Mouse (Mus musculus): ENCODE data around the gene Ube2g2. TPM values are rescaled to one million over a fixed set of nuclear protein-coding genes. Genes with fewer than 3 reads are reported as not detected.

Gene Ube2g2
- 76.7 and 78.1 TPM in 2 replicates for polyA plus RNA-seq (2014; fragmentation: Nextera tagmentation; extraction: Ambion mirVana)

- peak within 1 kb of the TSS; percentile 58 for H3K27ac ChIP-seq (ENCODE audit: low read depth, low read length)
- H3K9ac ChIP-seq (ENCODE audit: low read length), result peak within 1 kb of the TSS; percentile 95
- peak within 1 kb of the TSS; percentile 70 for H3K4me2 ChIP-seq (ENCODE audit: low read depth, low read length, severe bottlenecking)
- peak within 1 kb of the TSS; percentile 97 for H3K4me3 ChIP-seq (ENCODE audit: low read depth, low read length)
- no peaks in the 10 kb centered on the region; the same call in 1 of the 2 replicates for H3K36me3 ChIP-seq (ENCODE audit: control insufficient read depth, insufficient read depth, low read length)
- no peaks in the 10 kb centered on the region for H3K9me3 ChIP-seq (ENCODE audit: control insufficient read depth, low read length)
- WGBS, result under 1% methylated on average over 88 of the region's 96 CpGs
- peaks cover 10% of the 10 kb centered on the region; the same call in 1 of the 2 replicates for H3K4me1 ChIP-seq (replicated peaks; ENCODE audit: control insufficient read depth, insufficient read depth, low read length)
- ATAC-seq (replicated peaks; ENCODE audit: low FRiP score), result peak; percentile 93
- H3K27me3 ChIP-seq (ENCODE audit: control insufficient read depth, insufficient read depth, low read length), result no peaks in the 10 kb centered on the region
- DNase-seq (ENCODE audit: low spot score), result peak; percentile 94
Measured at GRCm38 (mm10) chr10:77622055-77622988, at the start of gene Ube2g2. Ube2g2 (plus strand) TSS chr10:77622275.

- Histone ChIP-seq H3K4me2 (ENCODE audit: low read depth, low read length, severe bottlenecking) (no peak overlapping the region), H3K27me3 (ENCODE audit: control insufficient read depth, insufficient read depth, low read length) (no peaks in the 10 kb centered on the region), H3K27ac (ENCODE audit: low read depth, low read length) (no peak overlapping the region), H3K4me1 (replicated peaks; ENCODE audit: control insufficient read depth, insufficient read depth, low read length) (no peaks in the 10 kb centered on the region), H3K36me3 (ENCODE audit: control insufficient read depth, insufficient read depth, low read length) (no peaks in the 10 kb centered on the region), H3K9me3 (ENCODE audit: control insufficient read depth, low read length) (no peaks in the 10 kb centered on the region), H3K4me3 (ENCODE audit: low read depth, low read length) (no peak overlapping the region), H3K9ac (ENCODE audit: low read length) (no peak overlapping the region)
- 84% methylated on average over 1 of the region's 1 CpGs for WGBS
- DNase-seq (ENCODE audit: low spot score) (no peak), ATAC-seq (replicated peaks; ENCODE audit: low FRiP score) (no peak)
Measured at GRCm38 (mm10) chr10:77573162-77573561, 48.9 kb upstream of the Ube2g2 start.

- H3K9me3 ChIP-seq (ENCODE audit: control insufficient read depth, low read length), result no peaks in the 10 kb centered on the region
- ATAC-seq (replicated peaks; ENCODE audit: low FRiP score), result no peak
- H3K36me3 ChIP-seq (ENCODE audit: control insufficient read depth, insufficient read depth, low read length), result no peaks in the 10 kb centered on the region
- H3K27me3 ChIP-seq (ENCODE audit: control insufficient read depth, insufficient read depth, low read length), result no peaks in the 10 kb centered on the region
- H3K4me3 ChIP-seq (ENCODE audit: low read depth, low read length), result no peak overlapping the region
- H3K9ac ChIP-seq (ENCODE audit: low read length), result no peak overlapping the region
- 64% methylated on average over 10 of the region's 10 CpGs for WGBS
- no peak for DNase-seq (ENCODE audit: low spot score)
- H3K4me2 ChIP-seq (ENCODE audit: low read depth, low read length, severe bottlenecking), result no peak overlapping the region
- H3K27ac ChIP-seq (ENCODE audit: low read depth, low read length), result no peak overlapping the region
- peaks cover 6% of the 10 kb centered on the region for H3K4me1 ChIP-seq (replicated peaks; ENCODE audit: control insufficient read depth, insufficient read depth, low read length)
Measured at GRCm38 (mm10) chr10:77580027-77580920, 41.8 kb upstream of the Ube2g2 start.

GRCm38 (mm10) chr10:77581023-77581407 lies 41.1 kb upstream of the Ube2g2 start:
- WGBS, result 13% methylated on average over 8 of the region's 8 CpGs
- peak overlapping the region; percentile 80 for H3K4me2 ChIP-seq (ENCODE audit: low read depth, low read length, severe bottlenecking)

GRCm38 (mm10) chr10:77581408-77582284 lies 40.4 kb upstream of the Ube2g2 start, which contains the start of gene Pttg1ip:
Pttg1ip (plus strand) TSS chr10:77581720.
- no peaks in the 10 kb centered on the region for H3K36me3 ChIP-seq (ENCODE audit: control insufficient read depth, insufficient read depth, low read length)
- H3K27me3 ChIP-seq (ENCODE audit: control insufficient read depth, insufficient read depth, low read length), result no peaks in the 10 kb centered on the region
- H3K4me3 ChIP-seq (ENCODE audit: low read depth, low read length), result peak within 1 kb of the TSS; percentile 75
- peak within 1 kb of the TSS; percentile 77 for H3K27ac ChIP-seq (ENCODE audit: low read depth, low read length)
- DNase-seq (ENCODE audit: low spot score) (peak; percentile 97), ATAC-seq (replicated peaks; ENCODE audit: low FRiP score) (peak; percentile 98)
- H3K4me2 ChIP-seq (ENCODE audit: low read depth, low read length, severe bottlenecking), result peak within 1 kb of the TSS; percentile 80
- H3K9ac ChIP-seq (ENCODE audit: low read length), result peak within 1 kb of the TSS; percentile 71
- no peaks in the 10 kb centered on the region for H3K9me3 ChIP-seq (ENCODE audit: control insufficient read depth, low read length)
- under 1% methylated on average over 64 of the region's 64 CpGs for WGBS
- H3K4me1 ChIP-seq (replicated peaks; ENCODE audit: control insufficient read depth, insufficient read depth, low read length), result peaks cover 6% of the 10 kb centered on the region

More at GRCm38 (mm10) chr10:77581023-77581407, 41.1 kb upstream of the Ube2g2 start:
- H3K4me1 ChIP-seq (replicated peaks; ENCODE audit: control insufficient read depth, insufficient read depth, low read length), result peaks cover 6% of the 10 kb centered on the region
- H3K36me3 ChIP-seq (ENCODE audit: control insufficient read depth, insufficient read depth, low read length), result no peaks in the 10 kb centered on the region
- peak overlapping the region; percentile 75 for H3K4me3 ChIP-seq (ENCODE audit: low read depth, low read length)
- no peak for DNase-seq (ENCODE audit: low spot score)
- H3K9me3 ChIP-seq (ENCODE audit: control insufficient read depth, low read length), result no peaks in the 10 kb centered on the region
- H3K27ac ChIP-seq (ENCODE audit: low read depth, low read length), result no peak overlapping the region
- peak overlapping the region; percentile 71 for H3K9ac ChIP-seq (ENCODE audit: low read length)
- peak; percentile 19 for ATAC-seq (replicated peaks; ENCODE audit: low FRiP score)
- H3K27me3 ChIP-seq (ENCODE audit: control insufficient read depth, insufficient read depth, low read length), result no peaks in the 10 kb centered on the region

GRCm38 (mm10) chr10:77582285-77582618 lies 39.8 kb upstream of the Ube2g2 start:
- 10% methylated on average over 8 of the region's 8 CpGs for WGBS

GRCm38 (mm10) chr10:77583795-77584422 lies 38.2 kb upstream of the Ube2g2 start:
- no peak overlapping the region for H3K27ac ChIP-seq (ENCODE audit: low read depth, low read length)
- DNase-seq (ENCODE audit: low spot score) (no peak), ATAC-seq (replicated peaks; ENCODE audit: low FRiP score) (no peak)
- H3K4me1 ChIP-seq (replicated peaks; ENCODE audit: control insufficient read depth, insufficient read depth, low read length), result peaks cover 6% of the 10 kb centered on the region
- H3K36me3 ChIP-seq (ENCODE audit: control insufficient read depth, insufficient read depth, low read length), result no peaks in the 10 kb centered on the region
- no peak overlapping the region for H3K4me2 ChIP-seq (ENCODE audit: low read depth, low read length, severe bottlenecking)
- no peak overlapping the region for H3K9ac ChIP-seq (ENCODE audit: low read length)
- H3K27me3 ChIP-seq (ENCODE audit: control insufficient read depth, insufficient read depth, low read length), result no peaks in the 10 kb centered on the region
- WGBS, result 85% methylated on average over 10 of the region's 10 CpGs
- no peak overlapping the region for H3K4me3 ChIP-seq (ENCODE audit: low read depth, low read length)
- H3K9me3 ChIP-seq (ENCODE audit: control insufficient read depth, low read length), result no peaks in the 10 kb centered on the region

More at GRCm38 (mm10) chr10:77582285-77582618, 39.8 kb upstream of the Ube2g2 start:
- no peaks in the 10 kb centered on the region for H3K36me3 ChIP-seq (ENCODE audit: control insufficient read depth, insufficient read depth, low read length)
- DNase-seq (ENCODE audit: low spot score) (no peak), ATAC-seq (replicated peaks; ENCODE audit: low FRiP score) (no peak)
- peak overlapping the region; percentile 75 for H3K4me3 ChIP-seq (ENCODE audit: low read depth, low read length)
- H3K27me3 ChIP-seq (ENCODE audit: control insufficient read depth, insufficient read depth, low read length), result no peaks in the 10 kb centered on the region
- H3K4me2 ChIP-seq (ENCODE audit: low read depth, low read length, severe bottlenecking), result peak overlapping the region; percentile 80
- no peak overlapping the region for H3K27ac ChIP-seq (ENCODE audit: low read depth, low read length)
- H3K4me1 ChIP-seq (replicated peaks; ENCODE audit: control insufficient read depth, insufficient read depth, low read length), result peaks cover 6% of the 10 kb centered on the region
- H3K9ac ChIP-seq (ENCODE audit: low read length), result peak overlapping the region; percentile 71
- H3K9me3 ChIP-seq (ENCODE audit: control insufficient read depth, low read length), result no peaks in the 10 kb centered on the region
